Mouse (Mus musculus): ENCODE data around the gene Dnajb1. TPM values are rescaled to one million over a fixed set of nuclear protein-coding genes. Genes with fewer than 3 reads are reported as not detected.
"Not testable (repeated sequence)": the region's sequence is repeated elsewhere in the genome, so short reads cannot be mapped to it uniquely, and the experiment has no call there.

The Dnajb1 gene
- polyA plus RNA-seq, 1 experiment from 2014 or later: 69.6 TPM

DNA sequence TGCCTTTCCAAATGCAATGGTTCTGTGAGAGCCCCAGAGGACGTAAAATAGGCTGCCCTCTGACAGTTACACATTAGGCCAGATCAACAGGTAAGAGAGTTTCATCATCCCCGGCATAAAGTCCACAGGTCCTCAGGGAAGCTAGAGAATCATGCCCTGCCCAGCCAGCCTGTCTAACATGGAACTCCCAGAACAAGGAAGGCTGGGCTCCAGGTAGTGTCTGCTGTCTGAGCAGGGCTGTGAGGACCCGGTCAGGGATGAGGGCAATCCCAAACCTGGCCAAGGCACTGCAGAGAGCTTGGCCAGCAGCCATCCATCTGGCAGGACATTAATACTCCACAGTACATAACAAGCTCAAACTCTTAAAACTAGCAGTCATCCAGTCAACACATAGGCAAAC is 22.7 kb upstream of the Dnajb1 start:
- no peaks in the 10 kb centered on the region for H3K27me3 ChIP-seq (ENCODE audit: control insufficient read depth, insufficient read depth, low read length)
- no peaks in the 10 kb centered on the region for H3K36me3 ChIP-seq (ENCODE audit: control insufficient read depth, insufficient read depth, low read length)
- H3K9ac ChIP-seq (ENCODE audit: low read length): no peak overlapping the region
- no peak overlapping the region for H3K4me3 ChIP-seq (replicated peaks; ENCODE audit: low read length)
- H3K27ac ChIP-seq (ENCODE audit: low read length): no peak overlapping the region
- H3K4me1 ChIP-seq (ENCODE audit: control insufficient read depth, insufficient read depth, low read length): 0 out of 2 replicates have a peak, but pooled peaks cover 4% of the 10 kb centered on the region
- no peak for ATAC-seq (ENCODE audit: insufficient read depth, low FRiP score)
- no peak overlapping the region for H3K4me2 ChIP-seq (ENCODE audit: low read depth, low read length)
- H3K9me3 ChIP-seq (replicated peaks; ENCODE audit: control insufficient read depth, low read length): no peaks in the 10 kb centered on the region
- 77% methylated on average over 3 of the region's 3 CpGs for WGBS

GRCm38 (mm10) chr8:83587644-83588043 is 20.3 kb upstream of the Dnajb1 start:
- H3K4me2 ChIP-seq (ENCODE audit: low read depth, low read length): no peak overlapping the region
- H3K4me3 ChIP-seq (replicated peaks; ENCODE audit: low read length): no peak overlapping the region
- ATAC-seq (ENCODE audit: insufficient read depth, low FRiP score): no peak
- H3K27me3 ChIP-seq (ENCODE audit: control insufficient read depth, insufficient read depth, low read length): no peaks in the 10 kb centered on the region
- no peak overlapping the region for H3K9ac ChIP-seq (ENCODE audit: low read length)
- H3K9me3 ChIP-seq (replicated peaks; ENCODE audit: control insufficient read depth, low read length): no peaks in the 10 kb centered on the region
- no peaks in the 10 kb centered on the region for H3K36me3 ChIP-seq (ENCODE audit: control insufficient read depth, insufficient read depth, low read length)
- WGBS: 66% methylated on average over 6 of the region's 6 CpGs
- no peak overlapping the region for H3K27ac ChIP-seq (ENCODE audit: low read length)
- H3K4me1 ChIP-seq (ENCODE audit: control insufficient read depth, insufficient read depth, low read length): peaks cover 16% of the 10 kb centered on the region

GRCm38 (mm10) chr8:83588886-83589285 is 19.1 kb upstream of the Dnajb1 start:
- Histone ChIP-seq H3K27me3 (ENCODE audit: control insufficient read depth, insufficient read depth, low read length) (no peaks in the 10 kb centered on the region), H3K27ac (ENCODE audit: low read length) (no peak overlapping the region), H3K4me1 (ENCODE audit: control insufficient read depth, insufficient read depth, low read length) (peaks cover 25% of the 10 kb centered on the region), H3K4me3 (replicated peaks; ENCODE audit: low read length) (no peak overlapping the region), H3K4me2 (ENCODE audit: low read depth, low read length) (no peak overlapping the region), H3K36me3 (ENCODE audit: control insufficient read depth, insufficient read depth, low read length) (no peaks in the 10 kb centered on the region), H3K9me3 (replicated peaks; ENCODE audit: control insufficient read depth, low read length) (no peaks in the 10 kb centered on the region), H3K9ac (ENCODE audit: low read length) (no peak overlapping the region)
- ATAC-seq (ENCODE audit: insufficient read depth, low FRiP score): no peak
- 90% methylated on average over 5 of the region's 5 CpGs for WGBS

DNA sequence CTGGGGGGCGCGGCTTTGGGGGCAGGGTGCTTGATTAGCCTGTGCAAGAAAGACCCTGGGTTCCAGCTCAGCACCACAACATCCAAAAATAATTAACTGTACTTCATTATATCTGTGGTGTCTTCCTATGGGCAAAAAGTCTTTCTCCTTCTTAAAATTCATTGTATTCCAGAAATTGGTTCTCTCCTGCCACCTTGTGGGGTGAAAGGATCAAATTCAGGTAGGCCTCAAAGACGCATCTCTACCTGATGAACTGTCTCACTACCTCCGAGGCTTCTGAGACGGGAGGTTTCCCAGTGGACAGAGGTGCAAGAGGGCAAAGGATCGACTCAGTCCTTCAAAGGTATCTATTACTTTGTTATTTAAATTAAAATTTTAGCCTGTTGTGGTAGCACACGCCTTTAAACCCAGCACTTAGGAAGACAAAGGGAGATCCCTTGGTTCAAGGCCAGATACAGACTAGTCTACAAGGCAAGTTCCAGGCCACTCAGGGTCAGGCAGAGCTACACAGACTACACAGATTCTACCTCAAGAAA is 17.4 kb upstream of the Dnajb1 start:
- H3K4me3 ChIP-seq (replicated peaks; ENCODE audit: low read length): no peak overlapping the region
- H3K4me2 ChIP-seq (ENCODE audit: low read depth, low read length): no peak overlapping the region
- no peaks in the 10 kb centered on the region for H3K27me3 ChIP-seq (ENCODE audit: control insufficient read depth, insufficient read depth, low read length)
- H3K27ac ChIP-seq (ENCODE audit: low read length): no peak overlapping the region
- WGBS: 80% methylated on average over 7 of the region's 7 CpGs
- no peaks in the 10 kb centered on the region for H3K9me3 ChIP-seq (replicated peaks; ENCODE audit: control insufficient read depth, low read length)
- no peak overlapping the region for H3K9ac ChIP-seq (ENCODE audit: low read length)
- ATAC-seq (ENCODE audit: insufficient read depth, low FRiP score): no peak
- H3K36me3 ChIP-seq (ENCODE audit: control insufficient read depth, insufficient read depth, low read length): no peaks in the 10 kb centered on the region
- H3K4me1 ChIP-seq (ENCODE audit: control insufficient read depth, insufficient read depth, low read length): peaks cover 25% of the 10 kb centered on the region

GRCm38 (mm10) chr8:83592682-83593081 is 15.3 kb upstream of the Dnajb1 start:
- H3K27me3 ChIP-seq (ENCODE audit: control insufficient read depth, insufficient read depth, low read length): no peaks in the 10 kb centered on the region
- no peak for ATAC-seq (ENCODE audit: insufficient read depth, low FRiP score)
- H3K9ac ChIP-seq (ENCODE audit: low read length): peak overlapping the region; percentile 89
- H3K4me3 ChIP-seq (replicated peaks; ENCODE audit: low read length): peak overlapping the region; percentile 88
- peaks cover 21% of the 10 kb centered on the region for H3K4me1 ChIP-seq (ENCODE audit: control insufficient read depth, insufficient read depth, low read length)
- no peaks in the 10 kb centered on the region for H3K36me3 ChIP-seq (ENCODE audit: control insufficient read depth, insufficient read depth, low read length)
- H3K27ac ChIP-seq (ENCODE audit: low read length): no peak overlapping the region; the same call in 1 of the 2 replicates
- H3K4me2 ChIP-seq (ENCODE audit: low read depth, low read length): peak overlapping the region; percentile 90
- no peaks in the 10 kb centered on the region for H3K9me3 ChIP-seq (replicated peaks; ENCODE audit: control insufficient read depth, low read length)
- 51% methylated on average over 3 of the region's 3 CpGs for WGBS

- Histone ChIP-seq H3K9me3 (replicated peaks; ENCODE audit: control insufficient read depth, low read length) (no peaks in the 10 kb centered on the region), H3K4me1 (ENCODE audit: control insufficient read depth, insufficient read depth, low read length) (peaks cover 21% of the 10 kb centered on the region), H3K27me3 (ENCODE audit: control insufficient read depth, insufficient read depth, low read length) (no peaks in the 10 kb centered on the region), H3K9ac (ENCODE audit: low read length) (peak overlapping the region; percentile 89), H3K36me3 (ENCODE audit: control insufficient read depth, insufficient read depth, low read length) (no peaks in the 10 kb centered on the region), H3K4me3 (replicated peaks; ENCODE audit: low read length) (peak overlapping the region; percentile 88), H3K4me2 (ENCODE audit: low read depth, low read length) (peak overlapping the region; percentile 90), H3K27ac (ENCODE audit: low read length) (peak overlapping the region; percentile 88)
- WGBS: 3% methylated on average over 22 of the region's 22 CpGs
- ATAC-seq (ENCODE audit: insufficient read depth, low FRiP score): no peak
Observed at GRCm38 (mm10) chr8:83593325-83594166, 14.4 kb upstream of the Dnajb1 start.

DNA sequence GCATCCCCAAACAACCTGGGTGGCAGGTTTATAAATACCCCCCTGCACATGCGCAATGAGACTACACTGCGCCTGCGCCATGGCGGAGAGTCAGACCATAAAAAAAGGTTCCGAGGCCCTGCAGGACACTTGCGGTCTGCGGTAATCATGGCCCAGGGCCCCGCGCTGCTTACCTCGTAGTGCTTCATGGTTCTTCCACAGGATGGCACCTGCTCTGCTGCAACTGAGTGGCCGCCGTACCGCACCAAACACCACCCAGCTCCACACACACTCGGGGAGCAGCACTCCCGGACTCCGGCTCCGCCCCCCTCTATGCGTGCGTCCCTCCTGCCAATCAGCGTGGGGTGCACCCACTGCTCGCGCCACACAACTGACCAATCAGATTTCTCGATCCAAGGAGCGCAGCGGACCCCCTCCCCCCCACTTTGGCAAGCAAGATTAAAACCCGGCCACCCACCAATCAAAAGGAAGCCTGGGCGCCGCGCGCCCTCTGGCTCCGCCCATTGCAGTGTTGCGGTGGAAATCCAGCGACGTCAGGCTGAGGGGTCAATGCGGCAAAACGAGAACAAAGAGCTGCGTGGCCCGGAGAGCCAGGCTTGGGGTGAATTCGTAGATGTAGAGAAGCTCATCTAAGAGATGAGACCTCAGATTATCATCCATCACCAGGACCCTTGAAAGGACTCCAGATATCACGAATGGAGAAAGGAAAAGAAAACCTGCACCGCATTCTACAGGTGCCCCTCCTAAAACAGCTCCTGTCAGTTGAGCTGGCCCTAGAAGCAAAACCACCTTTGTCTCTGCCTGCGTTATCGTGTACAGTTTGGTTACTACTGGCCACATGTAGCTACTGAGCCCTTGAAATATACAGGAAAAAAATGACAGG is 13.6 kb upstream of the Dnajb1 start:
- Histone ChIP-seq H3K36me3 (ENCODE audit: control insufficient read depth, insufficient read depth, low read length) (no peaks in the 10 kb centered on the region), H3K4me3 (replicated peaks; ENCODE audit: low read length) (peak overlapping the region; percentile 88), H3K27me3 (ENCODE audit: control insufficient read depth, insufficient read depth, low read length) (no peaks in the 10 kb centered on the region), H3K4me2 (ENCODE audit: low read depth, low read length) (peak overlapping the region; percentile 90), H3K27ac (ENCODE audit: low read length) (peak overlapping the region; percentile 92), H3K4me1 (ENCODE audit: control insufficient read depth, insufficient read depth, low read length) (peaks cover 21% of the 10 kb centered on the region), H3K9me3 (replicated peaks; ENCODE audit: control insufficient read depth, low read length) (no peaks in the 10 kb centered on the region), H3K9ac (ENCODE audit: low read length) (peak overlapping the region; percentile 89)
- ATAC-seq (ENCODE audit: insufficient read depth, low FRiP score): peak; percentile 99
- under 1% methylated on average over 43 of the region's 43 CpGs for WGBS

DNA sequence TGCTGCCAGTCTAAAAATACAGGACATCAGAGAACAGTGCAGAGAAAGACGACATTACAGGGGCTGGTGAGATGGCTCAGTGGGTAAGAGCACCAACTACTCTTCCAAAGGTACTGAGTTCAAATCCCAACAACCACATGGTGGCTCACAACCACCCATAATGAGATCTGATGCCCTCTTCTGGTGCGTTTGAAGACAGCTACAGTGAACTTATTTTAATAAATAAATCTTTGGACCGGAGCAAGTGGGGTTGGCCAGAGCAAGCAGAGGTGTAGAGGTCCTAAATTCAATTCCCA is 13.0 kb upstream of the Dnajb1 start:
- Histone ChIP-seq H3K27ac (ENCODE audit: low read length) (peak overlapping the region; percentile 92), H3K9ac (ENCODE audit: low read length) (peak overlapping the region; percentile 65), H3K4me1 (ENCODE audit: control insufficient read depth, insufficient read depth, low read length) (peaks cover 21% of the 10 kb centered on the region), H3K4me2 (ENCODE audit: low read depth, low read length) (peak overlapping the region; percentile 62), H3K4me3 (replicated peaks; ENCODE audit: low read length) (peak overlapping the region; percentile 88)
- not testable (repeated sequence) for H3K27me3 ChIP-seq (ENCODE audit: control insufficient read depth, insufficient read depth, low read length); H3K36me3 ChIP-seq (ENCODE audit: control insufficient read depth, insufficient read depth, low read length); ATAC-seq (ENCODE audit: insufficient read depth, low FRiP score); H3K9me3 ChIP-seq (replicated peaks; ENCODE audit: control insufficient read depth, low read length)
- WGBS: 50% methylated on average over 3 of the region's 3 CpGs

DNA sequence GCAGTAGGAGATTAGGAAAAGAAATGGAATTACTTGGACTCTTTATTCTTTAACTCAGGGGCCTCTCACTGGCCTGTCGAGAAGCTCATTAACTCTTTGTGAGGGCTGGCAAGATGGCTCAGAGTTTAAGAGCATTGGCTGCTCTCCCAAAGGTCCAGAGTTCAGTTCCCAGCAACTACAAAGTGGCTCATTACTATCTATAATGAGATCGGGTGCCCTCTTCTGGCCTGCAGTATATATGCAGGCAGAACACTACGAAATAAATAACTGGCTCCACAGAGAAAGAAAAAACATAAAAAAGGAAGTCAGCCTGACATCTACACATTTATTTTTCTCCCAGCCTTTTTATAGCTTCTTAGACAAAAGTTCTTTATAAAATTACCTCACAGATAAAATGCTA is 11.6 kb upstream of the Dnajb1 start:
- no peaks in the 10 kb centered on the region for H3K9me3 ChIP-seq (replicated peaks; ENCODE audit: control insufficient read depth, low read length)
- no peak overlapping the region for H3K4me3 ChIP-seq (replicated peaks; ENCODE audit: low read length)
- peaks cover 20% of the 10 kb centered on the region for H3K4me1 ChIP-seq (ENCODE audit: control insufficient read depth, insufficient read depth, low read length)
- H3K27me3 ChIP-seq (ENCODE audit: control insufficient read depth, insufficient read depth, low read length): no peaks in the 10 kb centered on the region
- no peak overlapping the region for H3K27ac ChIP-seq (ENCODE audit: low read length)
- WGBS: 24% methylated on average over 3 of the region's 3 CpGs
- H3K9ac ChIP-seq (ENCODE audit: low read length): no peak overlapping the region
- no peaks in the 10 kb centered on the region for H3K36me3 ChIP-seq (ENCODE audit: control insufficient read depth, insufficient read depth, low read length)
- H3K4me2 ChIP-seq (ENCODE audit: low read depth, low read length): no peak overlapping the region
- ATAC-seq (ENCODE audit: insufficient read depth, low FRiP score): no peak

Measured in stomach, embryonic 16.5 days (tissue).